Mouse (Mus musculus): ENCODE data around the gene Iqgap2.

DNA sequence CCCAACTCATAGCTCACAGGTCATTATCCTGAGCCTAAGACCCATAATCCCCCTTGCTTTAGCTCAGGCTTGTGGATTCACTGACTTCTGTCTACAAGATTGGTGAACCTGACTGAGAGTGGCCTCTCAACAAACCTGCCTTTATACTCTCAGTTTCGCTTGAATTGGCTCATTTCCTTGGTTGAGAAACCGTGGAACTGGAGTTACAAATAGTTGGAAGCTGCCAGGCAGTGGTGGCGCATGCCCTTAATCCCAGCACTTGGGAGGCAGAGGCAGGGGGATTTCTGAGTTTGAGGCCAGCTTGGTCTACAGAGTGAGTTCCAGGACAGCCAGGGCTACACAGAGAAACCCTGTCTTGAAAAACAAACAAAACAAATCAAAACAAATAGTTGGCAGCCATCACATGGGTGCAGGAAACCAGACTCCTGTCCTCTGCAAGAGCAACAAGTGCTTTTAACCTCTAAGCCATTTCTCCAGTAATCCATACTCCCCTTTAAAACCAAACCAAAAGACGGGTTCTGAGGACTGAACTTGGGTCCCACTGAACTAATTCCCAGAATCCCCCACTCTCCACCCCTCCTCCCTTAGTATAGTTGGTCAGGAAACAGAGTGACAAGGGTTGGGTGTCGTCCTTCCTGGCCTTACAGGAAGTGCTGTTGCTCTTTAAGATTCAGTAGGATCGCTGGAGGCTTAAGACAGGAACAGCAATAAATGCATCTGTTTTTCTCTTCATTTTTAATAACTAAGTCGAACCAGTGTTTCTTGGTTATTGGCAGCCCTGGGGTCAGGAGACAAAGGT, 239.7 kb downstream of the Iqgap2 start:
- TF ChIP-seq CTCF (IDR thresholded peaks at IDR 0.05; ENCODE audit: low read depth) (no peak), EP300 (optimal IDR thresholded peaks at IDR 0.05) (no peak)
